Mouse (Mus musculus) CD8-positive naive resting alpha-beta T cell, adult 2 months (primary cell): ENCODE data around the gene Ada.

Experiments used
- DNase-seq, 2 experiments: peaks; one replicate each; pipeline ENCODE4 v3.0.0; 2022; ENCODE audit warnings: low read depth in 2 of 2, low spot score in 2 of 2

Ada gene

GRCm38 (mm10) chr2:163749647-163750611 lies at the start of gene Ada:
Gene Ada, minus strand, starts transcription at chr2:163750239.
- peak; percentile 8 to 39 for DNase-seq

- DNase-seq: no peak
These were observed 48.4 kb upstream of the Ada start for GRCm38 (mm10) chr2:163798411-163798810.

- DNase-seq: peak; percentile 18 to 30
These were observed 38.4 kb upstream of the Ada start for GRCm38 (mm10) chr2:163788484-163788883.

- DNase-seq: peak in 1 of 2 experiments; percentile 33
These were observed 37.7 kb upstream of the Ada start for GRCm38 (mm10) chr2:163787709-163788108.

- no peak for DNase-seq
These were observed 37.0 kb upstream of the Ada start for GRCm38 (mm10) chr2:163787086-163787485.

- no peak for DNase-seq
These were observed 33.9 kb upstream of the Ada start for GRCm38 (mm10) chr2:163783901-163784300.

GRCm38 (mm10) chr2:163783368-163783767 lies 33.3 kb upstream of the Ada start:
- DNase-seq: no peak

- no peak for DNase-seq
These were observed 28.9 kb upstream of the Ada start for GRCm38 (mm10) chr2:163778896-163779295.

GRCm38 (mm10) chr2:163777061-163777460 lies 27.0 kb upstream of the Ada start:
- DNase-seq: no peak

GRCm38 (mm10) chr2:163776661-163777060 lies 26.6 kb upstream of the Ada start:
- DNase-seq: no peak

- DNase-seq: no peak
These were observed 20.7 kb upstream of the Ada start for GRCm38 (mm10) chr2:163770731-163771130.

GRCm38 (mm10) chr2:163766890-163767289 lies 16.9 kb upstream of the Ada start:
- no peak for DNase-seq

GRCm38 (mm10) chr2:163766261-163766660 lies 16.2 kb upstream of the Ada start:
- DNase-seq: no peak

- no peak for DNase-seq
These were observed 11.4 kb upstream of the Ada start for GRCm38 (mm10) chr2:163761402-163761801.

GRCm38 (mm10) chr2:163760589-163760988 lies 10.6 kb upstream of the Ada start:
- no peak for DNase-seq

- no peak for DNase-seq
These were observed 8.1 kb upstream of the Ada start for GRCm38 (mm10) chr2:163758146-163758545.

GRCm38 (mm10) chr2:163756723-163757122 lies 6.7 kb upstream of the Ada start:
- DNase-seq: no peak

GRCm38 (mm10) chr2:163754228-163754627 lies 4.2 kb upstream of the Ada start:
- no peak for DNase-seq

- no peak for DNase-seq
These were observed 5.1 kb downstream of the Ada start for GRCm38 (mm10) chr2:163744801-163745570.

- DNase-seq: no peak
These were observed 6.7 kb downstream of the Ada start for GRCm38 (mm10) chr2:163743357-163743756.

GRCm38 (mm10) chr2:163742656-163743055 lies 7.4 kb downstream of the Ada start:
- no peak for DNase-seq

GRCm38 (mm10) chr2:163735980-163736379 lies 14.1 kb downstream of the Ada start:
- DNase-seq: no peak
